Mouse (Mus musculus) cerebellum, adult 2 months (tissue): Measurements from ENCODE around the gene Scamp3. TPM values are rescaled to one million over a fixed set of nuclear protein-coding genes. Genes with fewer than 3 reads are reported as not detected.
A peak's percentile ranks its signal among the peaks of the same experiment; 100 is the strongest.

ENCODE experiments used
- DNase-seq, 2 experiments: peaks; one replicate each; pipeline ENCODE4 v3.0.0; 2021
- H3K27ac ChIP-seq: fragments of 200-500 bp; 2 replicates; pipeline ENCODE4 v1.5.1; 2012; ENCODE audit warnings: low read length, control low read depth, inconsistent platforms; ENCODE audit not compliant: insufficient read depth
- H3K27me3 ChIP-seq: fragments of 200-500 bp; 2 replicates; pipeline ENCODE4 v1.6.1; 2012; ENCODE audit warnings: inconsistent platforms, mild to moderate bottlenecking, low read length, moderate library complexity; ENCODE audit not compliant: control insufficient read depth, insufficient read depth
- H3K4me1 ChIP-seq: fragments of 200-500 bp; 2 replicates; pipeline ENCODE4 v1.6.1; 2011; ENCODE audit warnings: low read length; ENCODE audit not compliant: control insufficient read depth, insufficient read depth
- H3K4me3 ChIP-seq: fragments of 200-500 bp; replicated peaks from 2 replicates; pipeline ENCODE3; 2011; ENCODE audit warnings: mild to moderate bottlenecking, low read depth, low read length, control low read depth; ENCODE audit not compliant: insufficient read depth
- CTCF ChIP-seq: fragments of 200-500 bp; IDR thresholded peaks from 2 replicates; pipeline ENCODE4 v1.5.1; 2011; ENCODE audit warnings: low read depth, mild to moderate bottlenecking, control low read depth, low read length, moderate library complexity, borderline replicate concordance; ENCODE audit not compliant: insufficient read depth
- POLR2A ChIP-seq: fragments of 200-500 bp; IDR thresholded peaks from 2 replicates; pipeline ENCODE4 v1.6.1; 2011; ENCODE audit warnings: low read length, control low read depth, borderline replicate concordance; ENCODE audit not compliant: insufficient read depth
- WGBS: fragments of 180-500 bp; shearing (Covaris S2); methylation state at CpG from one replicate; pipeline ENCODE4 v1.1.7; 2018; 5-methylcytosine and 5-hydroxymethylcytosine counted together
- polyA plus RNA-seq: library from polyadenylated mRNA; depleted of rRNA; stranded (reverse); fragments of >200 nt; gene quantifications from 2 replicates; pipeline ENCODE4 v1.2.3, GENCODE M21; 2012; rRNA removed

Scamp3 gene
- polyA plus RNA-seq, 1 experiment: 121 TPM

DNA sequence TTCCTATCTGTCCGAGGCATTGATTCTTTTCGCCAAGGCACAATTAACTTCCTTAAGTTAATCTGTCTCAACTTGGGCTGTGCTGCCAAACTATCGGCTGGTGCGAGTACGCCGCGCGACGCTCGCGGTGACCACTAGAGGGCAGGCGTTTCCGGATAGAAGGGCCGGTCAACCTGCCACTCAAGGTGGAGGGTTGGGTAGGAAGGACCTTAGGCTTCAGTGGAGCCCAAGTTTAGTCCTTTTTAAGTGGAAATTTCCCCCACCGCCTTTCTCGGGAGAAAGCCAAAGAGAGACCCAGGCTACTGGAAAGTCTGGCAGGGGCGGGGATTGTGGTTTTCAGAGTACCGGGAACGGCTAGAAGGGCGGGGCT lies 50.9 kb downstream of the Scamp3 start:
- no peak overlapping the region for H3K27ac ChIP-seq

DNA sequence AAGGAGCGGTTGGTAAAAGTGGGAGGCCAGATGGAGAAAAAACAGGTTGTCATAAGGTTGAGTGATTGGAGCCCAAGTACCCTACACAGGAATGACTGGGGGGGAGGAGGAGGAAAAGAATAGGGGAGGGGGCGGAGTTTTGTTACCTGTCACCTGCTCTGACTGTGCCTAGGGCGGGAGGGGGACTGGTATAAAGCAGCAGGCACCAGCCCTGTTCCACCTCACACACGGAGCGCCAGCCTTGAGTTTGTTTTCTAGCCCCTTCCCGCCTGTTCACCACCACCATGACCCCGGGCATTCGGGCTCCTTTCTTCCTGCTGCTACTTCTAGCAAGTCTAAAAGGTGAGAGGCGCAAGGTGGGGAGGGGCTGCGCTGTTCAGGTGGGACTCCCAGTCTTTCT lies 51.6 kb downstream of the Scamp3 start, which contains the start of gene Muc1:
Muc1 (plus strand) TSS at position 222 of the 400 bp plus-strand sequence.
- Histone ChIP-seq H3K4me3 (peak within 1 kb of the TSS; percentile 71), H3K27ac (no peak within 1 kb of the TSS), H3K4me1 (peaks cover 10% of the 10 kb centered on the region), H3K27me3 (no peaks in the 10 kb centered on the region)
- whole genome bisulfite sequencing: 46% methylated on average over 10 of the region's 10 CpGs
- TF ChIP-seq CTCF: no peak
- TF ChIP-seq POLR2A: no peak
- DNase-seq: no peak

More for the DNA sequence above, 50.9 kb downstream of the Scamp3 start:
- TF ChIP-seq POLR2A (no peak), CTCF (peak; percentile 86)
- H3K4me3 ChIP-seq: peak overlapping the region; percentile 71
- peaks cover 6% of the 10 kb centered on the region for H3K4me1 ChIP-seq
- peak; percentile 81 to 91 for DNase-seq
- under 1% methylated on average over 20 of the region's 20 CpGs for WGBS
- no peaks in the 10 kb centered on the region for H3K27me3 ChIP-seq

DNA sequence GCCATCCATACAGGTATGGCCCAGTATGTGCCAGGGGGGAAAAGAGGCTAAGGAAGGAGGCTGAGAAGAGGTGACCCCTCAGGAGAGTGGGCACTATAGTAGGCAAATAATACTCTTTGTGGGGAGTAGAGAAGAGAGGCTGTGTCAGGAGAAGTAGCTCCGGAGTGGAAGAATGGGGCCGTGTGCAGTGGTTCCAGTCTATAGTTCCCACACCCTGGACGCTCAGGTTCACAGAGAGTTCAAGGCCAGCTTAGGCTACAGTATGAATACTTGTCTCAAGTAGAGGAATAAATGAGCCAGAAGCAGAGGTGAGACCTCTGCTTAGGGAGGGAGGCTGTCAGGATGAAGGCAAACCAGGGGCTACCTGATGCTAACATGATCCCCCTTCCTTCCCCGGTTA lies 52.0 kb downstream of the Scamp3 start:
- WGBS: 86% methylated on average over 4 of the region's 4 CpGs
- DNase-seq: no peak
- TF ChIP-seq CTCF: no peak
- no peak for TF ChIP-seq POLR2A
- Histone ChIP-seq H3K27ac (no peak overlapping the region), H3K4me3 (no peak overlapping the region), H3K27me3 (no peaks in the 10 kb centered on the region), H3K4me1 (peaks cover 12% of the 10 kb centered on the region)

DNA sequence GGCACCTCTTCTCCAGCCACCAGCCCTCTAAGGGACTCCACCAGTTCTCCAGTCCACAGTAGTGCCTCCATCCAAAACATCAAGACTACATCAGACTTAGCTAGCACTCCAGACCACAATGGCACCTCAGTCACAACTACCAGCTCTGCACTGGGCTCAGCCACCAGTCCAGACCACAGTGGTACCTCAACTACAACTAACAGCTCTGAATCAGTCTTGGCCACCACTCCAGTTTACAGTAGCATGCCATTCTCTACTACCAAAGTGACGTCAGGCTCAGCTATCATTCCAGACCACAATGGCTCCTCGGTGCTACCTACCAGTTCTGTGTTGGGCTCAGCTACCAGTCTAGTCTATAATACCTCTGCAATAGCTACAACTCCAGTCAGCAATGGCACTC lies 53.3 kb downstream of the Scamp3 start:
- no peak overlapping the region for H3K27ac ChIP-seq
- no peaks in the 10 kb centered on the region for H3K27me3 ChIP-seq
- peaks cover 21% of the 10 kb centered on the region for H3K4me1 ChIP-seq
- WGBS: 94% methylated on average over 2 of the region's 2 CpGs
- no peak for DNase-seq
- H3K4me3 ChIP-seq: no peak overlapping the region
- TF ChIP-seq POLR2A (no peak), CTCF (no peak)

DNA sequence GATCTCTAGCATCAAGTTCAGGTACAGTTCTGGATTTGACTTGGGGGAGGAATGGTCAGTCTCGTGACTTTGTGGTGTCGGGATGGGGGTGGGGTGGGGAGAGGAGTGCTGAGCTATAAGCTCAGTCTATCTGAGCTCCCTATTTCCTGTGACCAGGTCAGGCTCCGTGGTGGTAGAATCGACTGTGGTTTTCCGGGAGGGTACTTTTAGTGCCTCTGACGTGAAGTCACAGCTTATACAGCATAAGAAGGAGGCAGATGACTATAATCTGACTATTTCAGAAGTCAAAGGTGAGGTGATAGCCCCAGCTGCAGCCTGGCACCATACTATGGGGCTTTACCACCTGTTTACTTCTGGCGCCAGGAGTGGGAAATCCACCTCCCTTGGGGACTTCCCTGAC lies 54.1 kb downstream of the Scamp3 start:
- H3K27ac ChIP-seq: no peak overlapping the region
- peaks cover 21% of the 10 kb centered on the region for H3K4me1 ChIP-seq
- no peak for TF ChIP-seq POLR2A
- TF ChIP-seq CTCF: no peak
- 53% methylated on average over 7 of the region's 7 CpGs for WGBS
- H3K4me3 ChIP-seq: no peak overlapping the region
- DNase-seq: no peak
- H3K27me3 ChIP-seq: no peaks in the 10 kb centered on the region

DNA sequence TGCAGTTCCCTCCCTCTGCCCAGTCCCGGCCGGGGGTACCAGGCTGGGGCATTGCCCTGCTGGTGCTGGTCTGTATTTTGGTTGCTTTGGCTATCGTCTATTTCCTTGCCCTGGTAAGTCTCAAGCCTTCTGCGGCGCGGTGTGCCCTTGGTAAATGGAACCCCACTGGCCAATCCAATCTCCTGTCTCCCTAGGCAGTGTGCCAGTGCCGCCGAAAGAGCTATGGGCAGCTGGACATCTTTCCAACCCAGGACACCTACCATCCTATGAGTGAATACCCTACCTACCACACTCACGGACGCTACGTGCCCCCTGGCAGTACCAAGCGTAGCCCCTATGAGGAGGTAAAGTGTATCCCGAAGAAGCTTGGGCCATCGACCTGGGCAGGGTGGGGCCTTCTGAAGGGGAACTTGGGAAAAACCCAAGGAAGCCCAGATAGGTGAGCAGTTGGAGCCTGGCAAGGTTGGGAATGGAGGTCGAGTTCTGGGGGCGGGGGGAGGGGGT lies 54.6 kb downstream of the Scamp3 start:
- whole genome bisulfite sequencing: 28% methylated on average over 16 of the region's 16 CpGs
- peak in 1 of 2 experiments; percentile 42 for DNase-seq
- Histone ChIP-seq H3K27me3 (no peaks in the 10 kb centered on the region), H3K27ac (no peak overlapping the region), H3K4me3 (no peak overlapping the region), H3K4me1 (peaks cover 21% of the 10 kb centered on the region)
- no peak for TF ChIP-seq POLR2A
- TF ChIP-seq CTCF: no peak

Other genes starting within 250 kb of the Scamp3 start
- gene Ash1l, start 226.9 kb upstream of the Scamp3 start, polyA plus RNA-seq: 32.2 and 32.7 TPM in 2 replicates
- gene Dap3, start 226.3 kb upstream of the Scamp3 start, polyA plus RNA-seq: 125 and 131 TPM in 2 replicates
- 164 and 169 TPM in 2 replicates for gene Rusc1, start 84.2 kb upstream of the Scamp3 start, polyA plus RNA-seq
- 0.03 TPM in 1 of 2 replicates, not detected in the other for gene Gm43738, start 76.4 kb upstream of the Scamp3 start, polyA plus RNA-seq
- gene Fdps, start 75.5 kb upstream of the Scamp3 start, polyA plus RNA-seq: 107 and 113 TPM in 2 replicates
- gene Pklr, start 41.3 kb upstream of the Scamp3 start, polyA plus RNA-seq: 0.03 and 0.07 TPM in 2 replicates
- 13.0 and 14.6 TPM in 2 replicates for gene Hcn3, start 17.3 kb upstream of the Scamp3 start, polyA plus RNA-seq
- 75.5 and 80.2 TPM in 2 replicates for gene Clk2, start 12.7 kb upstream of the Scamp3 start, polyA plus RNA-seq
- gene Fam189b, start 5.7 kb downstream of the Scamp3 start, polyA plus RNA-seq: 86.8 and 97.7 TPM in 2 replicates
- gene Gba, start 25.5 kb downstream of the Scamp3 start, polyA plus RNA-seq: 69.2 and 69.8 TPM in 2 replicates
- 23.8 and 24.2 TPM in 2 replicates for gene Thbs3, start 37.7 kb downstream of the Scamp3 start, polyA plus RNA-seq
- gene Mtx1, start 49.6 kb downstream of the Scamp3 start, polyA plus RNA-seq: 153 and 167 TPM in 2 replicates
- 0.55 and 0.69 TPM in 2 replicates for gene Muc1, start 51.6 kb downstream of the Scamp3 start, polyA plus RNA-seq
- 80.4 and 82.9 TPM in 2 replicates for gene Krtcap2, start 68.5 kb downstream of the Scamp3 start, polyA plus RNA-seq
- gene Trim46, start 68.8 kb downstream of the Scamp3 start, polyA plus RNA-seq: 49.8 and 58.5 TPM in 2 replicates
- 212 and 218 TPM in 2 replicates for gene Dpm3, start 81.9 kb downstream of the Scamp3 start, polyA plus RNA-seq
- gene Slc50a1, start 93.1 kb downstream of the Scamp3 start, polyA plus RNA-seq: 122 and 127 TPM in 2 replicates
- gene Efna1, start 103.7 kb downstream of the Scamp3 start, polyA plus RNA-seq: 14.2 and 14.7 TPM in 2 replicates
- gene Efna3, start 145.5 kb downstream of the Scamp3 start, polyA plus RNA-seq: 31.9 and 37.0 TPM in 2 replicates
- 0.36 and 0.64 TPM in 2 replicates for gene Efna4, start 160.6 kb downstream of the Scamp3 start, polyA plus RNA-seq
- gene Adam15, start 172.5 kb downstream of the Scamp3 start, polyA plus RNA-seq: 142 and 147 TPM in 2 replicates
- gene Dcst2, start 184.5 kb downstream of the Scamp3 start, polyA plus RNA-seq: 0.32 and 0.36 TPM in 2 replicates
- gene Dcst1, start 187.8 kb downstream of the Scamp3 start, polyA plus RNA-seq: 0.10 and 0.27 TPM in 2 replicates
- 41.3 and 43.3 TPM in 2 replicates for gene Zbtb7b, start 217.3 kb downstream of the Scamp3 start, polyA plus RNA-seq
- gene Lenep, start 225.3 kb downstream of the Scamp3 start, polyA plus RNA-seq: 4.0 and 6.7 TPM in 2 replicates
- gene Flad1, start 234.4 kb downstream of the Scamp3 start, polyA plus RNA-seq: 50.1 and 54.0 TPM in 2 replicates
- gene Cks1b, start 240.9 kb downstream of the Scamp3 start, polyA plus RNA-seq: 7.0 and 7.2 TPM in 2 replicates
- 15.9 and 16.0 TPM in 2 replicates for gene Shc1, start 241.0 kb downstream of the Scamp3 start, polyA plus RNA-seq